Mouse (Mus musculus) T-helper 17 cell (primary cell): ENCODE measurements around the gene Obp2b.
"Not testable (repeated sequence)": the region's sequence is repeated elsewhere in the genome, so short reads cannot be mapped to it uniquely, and the experiment has no call there.

Source experiments
- in situ Hi-C, 2 experiments: fragments of 300-600 bp; cut with MboI, MseI; formaldehyde crosslinking; loops; 1 replicate in 1 of 2; 2 replicates in 1 of 2; pipeline ENCODE4 v1.15.1; 2025; ENCODE audit warnings: high pct_unique_total_duplicates in 2 of 2

The Obp2b gene

GRCm38 (mm10) chr2:25736709-25737108 is at the start of gene Obp2b:
Obp2b (plus strand) TSS chr2:25737009.
- in situ Hi-C loops, result not testable (repeated sequence)

DNA sequence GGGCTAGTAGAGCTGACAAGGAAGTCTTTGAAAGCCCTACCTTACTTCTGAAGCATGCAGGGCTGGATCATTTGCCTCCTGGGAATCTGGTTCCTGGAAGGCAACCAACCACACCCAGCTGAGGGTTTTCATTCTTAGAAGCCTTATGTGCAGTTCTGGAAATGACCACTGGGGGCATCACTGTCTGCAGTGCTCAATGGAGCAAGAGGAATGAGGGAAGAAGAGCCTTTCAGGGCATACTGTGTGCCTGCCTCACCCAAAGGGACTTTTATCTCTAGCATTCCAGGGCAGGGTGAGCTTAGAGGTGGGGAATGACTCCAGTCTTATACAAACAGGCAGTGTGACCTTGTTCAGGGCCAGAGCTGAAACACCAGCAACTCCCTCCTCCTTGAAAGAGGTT is 42.2 kb upstream of the Obp2b start:
- in situ Hi-C loops, result no loop called here

GRCm38 (mm10) chr2:25696951-25697350 is 39.9 kb upstream of the Obp2b start:
- in situ Hi-C loops, result no loop called here

- in situ Hi-C loops, result no loop called here
Measured at GRCm38 (mm10) chr2:25698696-25699095, 38.1 kb upstream of the Obp2b start.

- in situ Hi-C loops, result not testable (repeated sequence)
Measured at GRCm38 (mm10) chr2:25699743-25700142, 37.1 kb upstream of the Obp2b start, which contains the start of gene Obp2a. Obp2a (plus strand) TSS chr2:25700043.

DNA sequence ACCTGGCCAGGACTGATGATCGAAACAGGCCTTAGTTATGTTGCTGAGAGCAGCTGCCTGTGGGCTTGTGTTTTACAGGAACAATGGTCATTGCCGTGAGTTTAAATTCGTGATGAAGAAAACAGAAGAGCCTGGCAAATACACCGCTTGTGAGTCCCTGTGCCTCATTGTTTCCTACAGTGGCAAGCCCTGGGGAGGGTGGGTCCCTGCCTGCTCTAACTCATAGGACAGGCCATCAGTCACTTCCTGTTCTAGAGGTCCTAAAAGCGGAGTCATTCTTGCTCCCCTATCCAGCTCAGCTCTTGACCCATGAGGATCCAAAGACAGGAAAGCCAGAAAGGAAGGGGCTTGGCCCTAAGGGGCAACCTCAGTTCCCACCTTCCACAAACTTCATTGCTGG is 35.8 kb upstream of the Obp2b start:
- in situ Hi-C loops, result no loop called here

DNA sequence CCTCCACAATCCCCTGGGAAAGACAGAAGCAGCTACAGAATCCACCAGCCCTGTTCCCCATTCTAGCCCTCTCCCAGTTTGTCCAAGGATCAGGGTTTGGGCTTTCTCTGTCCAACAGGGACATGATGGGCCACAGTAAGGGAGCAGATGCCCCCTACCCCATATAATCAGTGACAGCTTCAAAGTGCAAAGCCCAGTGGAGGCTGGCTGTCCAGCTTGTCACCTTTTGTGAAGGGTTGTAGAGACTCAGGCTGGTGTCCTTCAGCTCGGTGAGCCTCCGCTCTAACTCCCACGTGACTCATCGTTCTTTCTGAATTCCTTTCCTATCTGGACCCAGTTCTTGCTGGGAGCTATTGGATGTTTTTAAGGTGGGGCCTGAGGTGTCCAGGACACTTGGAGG is 33.1 kb upstream of the Obp2b start:
- in situ Hi-C loops, result no loop called here

DNA sequence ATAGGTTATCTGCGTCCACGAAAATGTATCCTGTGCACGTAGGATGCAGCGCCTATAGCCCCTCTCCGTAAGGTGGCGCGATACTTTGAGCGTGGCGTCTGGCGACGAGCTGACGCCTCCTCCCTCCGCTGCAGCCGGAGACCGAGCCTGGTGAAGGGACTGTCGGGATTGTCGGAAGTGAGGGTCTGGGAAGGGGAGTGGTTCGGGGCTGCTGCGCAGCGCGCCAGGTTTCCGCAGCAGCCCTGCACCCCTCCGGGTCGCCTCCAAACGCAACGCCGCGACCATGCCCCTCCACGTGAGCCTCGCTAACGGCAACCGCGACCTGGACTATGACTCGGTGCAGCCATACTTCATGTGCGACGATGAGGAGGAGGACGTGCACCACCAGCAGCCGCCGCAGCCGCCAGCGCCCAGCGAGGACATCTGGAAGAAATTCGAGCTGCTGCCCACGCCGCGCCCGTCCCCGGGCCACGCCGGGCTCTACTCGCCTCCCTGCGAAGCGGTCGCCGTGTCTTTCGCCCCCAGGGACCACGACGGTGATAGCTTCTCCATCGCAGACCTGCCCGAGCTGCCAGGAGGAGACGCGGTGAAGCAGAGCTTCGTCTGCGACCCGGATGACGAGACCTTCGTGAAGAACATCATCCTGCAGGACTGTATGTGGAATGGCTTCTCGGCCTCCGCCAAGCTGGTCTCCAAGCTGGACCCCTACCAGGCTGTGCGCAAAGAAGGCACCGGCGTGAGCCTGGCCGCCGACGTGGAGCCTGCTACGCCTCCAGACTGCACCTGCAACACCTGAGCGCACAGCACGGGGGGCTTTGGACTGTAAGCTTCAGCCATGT is 29.9 kb upstream of the Obp2b start, which contains the start of gene Bmyc:
TSS of gene Bmyc (plus strand) at position 97 of the 839 bp plus-strand sequence.
- in situ Hi-C loops, result no loop called here

- in situ Hi-C loops, result no loop called here
Measured at GRCm38 (mm10) chr2:25708121-25708520, 28.7 kb upstream of the Obp2b start.

GRCm38 (mm10) chr2:25709056-25709455 is 27.8 kb upstream of the Obp2b start:
- in situ Hi-C loops, result not testable (repeated sequence)

DNA sequence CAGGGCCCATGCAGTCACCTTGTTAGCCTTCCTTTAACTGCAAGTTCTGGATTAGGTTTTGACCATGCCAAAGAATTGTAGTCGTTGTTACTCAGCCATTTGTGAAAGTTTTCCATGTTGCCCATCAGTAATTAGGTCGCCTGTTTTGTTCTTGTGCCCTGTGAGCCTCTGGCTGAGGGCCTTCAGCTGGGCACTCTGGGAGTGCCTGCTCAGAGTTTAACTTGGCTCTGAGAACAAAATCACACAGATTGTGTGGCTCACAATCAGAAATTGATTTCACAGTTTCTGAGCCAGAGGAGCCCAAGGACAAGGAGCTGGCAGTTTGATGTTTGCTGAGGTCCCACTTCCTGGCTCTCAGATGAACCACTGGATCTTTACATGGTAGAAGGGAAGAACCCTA is 27.0 kb upstream of the Obp2b start:
- in situ Hi-C loops, result not testable (repeated sequence)

DNA sequence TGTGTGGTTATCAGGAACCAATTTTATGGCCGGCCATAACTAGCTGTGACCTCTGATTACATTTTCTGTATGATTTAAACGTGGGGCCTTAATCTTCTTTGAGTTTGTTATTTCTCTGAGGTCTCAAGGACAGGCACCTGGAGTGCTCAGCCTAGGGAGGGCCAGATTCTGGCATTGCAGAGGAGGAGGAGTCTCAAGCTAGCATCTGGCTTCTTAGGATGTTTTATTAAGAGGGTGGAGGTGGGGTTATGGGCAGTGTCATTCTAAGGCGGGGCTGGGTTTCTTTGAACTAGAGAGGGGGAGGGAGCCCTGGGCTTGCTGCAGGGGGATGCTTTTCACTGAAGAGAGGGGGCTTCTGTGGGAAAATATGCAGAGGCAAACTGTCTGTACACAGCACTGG is 25.2 kb upstream of the Obp2b start:
- in situ Hi-C loops, result not testable (repeated sequence)

DNA sequence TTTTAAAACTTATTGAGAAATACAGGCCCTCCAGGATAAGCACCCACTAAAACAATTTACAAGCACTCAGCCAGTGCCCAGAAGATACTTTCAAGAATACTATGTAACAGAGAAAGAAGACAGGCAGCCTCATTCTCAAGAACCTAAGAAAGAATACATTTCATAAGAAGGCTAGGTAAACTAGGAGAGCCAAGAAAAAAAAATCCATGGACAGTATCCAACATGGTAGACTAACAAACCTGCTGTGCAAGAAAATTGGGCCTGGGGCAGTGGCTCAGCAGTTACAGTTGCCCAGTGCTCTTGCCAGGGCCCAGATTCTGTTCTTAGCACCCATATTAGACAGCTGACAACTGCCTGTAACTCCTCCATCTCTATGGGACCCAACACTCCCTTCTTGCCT is 19.6 kb upstream of the Obp2b start:
- in situ Hi-C loops, result no loop called here

DNA sequence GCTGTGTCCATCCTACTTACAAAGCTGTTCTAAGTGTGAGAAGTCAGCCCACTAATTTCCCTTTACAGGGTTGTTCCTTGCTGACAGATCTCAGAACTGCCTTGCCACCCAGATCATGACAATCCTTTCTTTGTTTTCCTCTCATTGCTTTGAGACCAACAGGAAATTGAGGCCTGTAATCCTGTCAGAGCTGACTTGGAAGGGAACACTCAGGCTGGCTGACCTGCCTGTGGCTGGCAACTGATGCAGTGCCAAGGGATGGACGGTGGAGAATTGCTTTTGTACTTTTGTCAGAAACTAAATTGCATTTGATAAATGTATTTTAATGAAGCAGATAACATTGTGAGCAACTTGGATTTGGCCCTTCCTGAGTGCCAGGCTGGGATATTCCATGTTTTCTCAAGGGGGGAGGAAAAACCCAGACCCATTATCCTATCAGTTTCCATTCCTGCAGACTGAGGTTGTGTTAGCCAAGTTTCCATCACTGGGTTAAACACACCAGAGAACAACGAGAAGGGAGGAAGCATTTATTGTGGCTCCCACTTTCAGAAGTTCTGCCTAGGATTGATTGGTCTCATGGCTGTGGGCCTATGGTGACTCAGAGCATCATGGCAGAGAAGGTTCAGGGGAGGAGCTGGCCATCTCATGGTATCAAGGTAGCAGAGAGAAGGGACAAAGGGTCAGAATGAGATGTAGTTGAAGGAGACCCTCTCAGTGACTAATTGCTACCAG is 3.4 kb upstream of the Obp2b start:
- in situ Hi-C loops, result no loop called here

GRCm38 (mm10) chr2:25741671-25742070 is 4.9 kb downstream of the Obp2b start:
- in situ Hi-C loops, result no loop called here

GRCm38 (mm10) chr2:25754201-25754600 is 17.4 kb downstream of the Obp2b start:
- in situ Hi-C loops, result no loop called here

- in situ Hi-C loops, result no loop called here
Measured at GRCm38 (mm10) chr2:25758064-25758625, 21.3 kb downstream of the Obp2b start.

DNA sequence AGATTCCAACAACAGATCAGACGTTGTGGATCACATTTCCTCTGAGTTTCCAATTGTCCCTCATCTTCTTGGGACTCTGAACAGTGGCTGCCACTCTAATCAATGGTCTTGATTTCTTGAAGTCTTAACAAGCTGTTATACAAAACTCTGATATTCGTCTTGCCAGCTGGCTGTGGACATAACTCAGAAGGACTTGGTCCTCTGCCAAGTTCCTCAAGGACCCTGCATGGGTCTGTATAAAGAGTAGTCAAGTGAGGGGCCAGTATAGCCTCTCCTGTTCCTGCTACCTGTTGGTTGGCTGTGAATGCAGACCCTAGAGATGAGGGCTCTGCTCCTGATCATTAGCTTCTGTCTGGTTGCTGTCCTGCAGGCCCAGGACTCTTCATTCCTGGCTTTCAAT is 28.5 kb downstream of the Obp2b start, which contains the start of gene Lcn3:
TSS of gene Lcn3 (plus strand) at position 301 of the 400 bp plus-strand sequence.
- in situ Hi-C loops, result loop anchor here in 1 of 2 experiments (5.0 kb wide), 1 partner anchor 62 kb away; no protein-coding TSS in a partner anchor

GRCm38 (mm10) chr2:25767764-25768163 is 31.0 kb downstream of the Obp2b start:
- in situ Hi-C loops, result loop anchor here in 1 of 2 experiments (5.0 kb wide), 1 partner anchor 60 kb away; no protein-coding TSS in a partner anchor

GRCm38 (mm10) chr2:25773507-25773906 is 36.7 kb downstream of the Obp2b start:
- in situ Hi-C loops, result no loop called here

GRCm38 (mm10) chr2:25774640-25775039 is 37.8 kb downstream of the Obp2b start:
- in situ Hi-C loops, result no loop called here

- in situ Hi-C loops, result no loop called here
Measured at GRCm38 (mm10) chr2:25775991-25776390, 39.2 kb downstream of the Obp2b start.
